Mouse (Mus musculus) forebrain, postnatal 0 days (tissue): Measurements from ENCODE around the gene Gm13283. TPM values are rescaled to one million over a fixed set of nuclear protein-coding genes. Genes with fewer than 3 reads are reported as not detected.
A peak's percentile ranks its signal among the peaks of the same experiment; 100 is the strongest.
"Not testable (repeated sequence)": the region's sequence is repeated elsewhere in the genome, so short reads cannot be mapped to it uniquely, and the experiment has no call there.

ENCODE experiments used
- ATAC-seq: fragments of 200-750 bp; cut with Nextera tagmentation; 2 replicates; pipeline ENCODE4 v1.8.0; 2017; ENCODE audit warnings: mild to moderate bottlenecking, moderate library complexity
- DNase-seq: peaks from one replicate; pipeline ENCODE4 v3.0.0-alpha.2; 2015
- H3K27ac ChIP-seq: fragments of 300-500 bp; sonication (generic); 2 replicates; pipeline ENCODE4 v1.5.1; 2014; ENCODE audit warnings: low read depth, mild to moderate bottlenecking, antibody characterized with exemption, low read length, moderate library complexity, mixed read lengths
- H3K27me3 ChIP-seq: fragments of 300-500 bp; sonication (generic); 2 replicates; pipeline ENCODE4 v1.6.1; 2014; ENCODE audit warnings: mild to moderate bottlenecking, low read length, mixed read lengths; ENCODE audit not compliant: insufficient read depth
- H3K36me3 ChIP-seq: fragments of 300-500 bp; sonication (generic); 2 replicates; pipeline ENCODE4 v1.6.1; 2014; ENCODE audit warnings: mild to moderate bottlenecking, moderate library complexity; ENCODE audit not compliant: insufficient read depth
- H3K4me1 ChIP-seq: fragments of 300-500 bp; sonication (generic); 2 replicates; pipeline ENCODE4 v1.6.1; 2014; ENCODE audit warnings: antibody characterized with exemption; ENCODE audit not compliant: insufficient read depth
- H3K4me2 ChIP-seq: fragments of 300-500 bp; sonication (generic); 2 replicates; pipeline ENCODE4 v1.6.1; 2014; ENCODE audit warnings: low read depth, mild to moderate bottlenecking, moderate library complexity
- H3K4me3 ChIP-seq: fragments of 300-500 bp; sonication (generic); 2 replicates; pipeline ENCODE4 v1.5.1; 2014; ENCODE audit warnings: low read depth, low read length, mixed read lengths
- H3K9ac ChIP-seq: fragments of 300-500 bp; sonication (generic); 2 replicates; pipeline ENCODE4 v1.6.1; 2014; ENCODE audit warnings: mild to moderate bottlenecking
- H3K9me3 ChIP-seq: fragments of 300-500 bp; sonication (generic); 2 replicates; pipeline ENCODE4 v1.6.1; 2016; ENCODE audit warnings: low read length
- CTCF ChIP-seq: sonication (generic); IDR thresholded peaks from 2 replicates; pipeline ENCODE4 v1.5.1; 2016; ENCODE audit warnings: antibody characterized with exemption, control low read depth, low read depth
- WGBS: fragments of 180-500 bp; shearing (Covaris S2); extraction: QIAGEN DNeasy Blood & Tissue Kit; methylation state at CpG from one replicate; pipeline ENCODE4 v1.1.7; 2014; 5-methylcytosine and 5-hydroxymethylcytosine counted together
- polyA plus RNA-seq: library from polyadenylated mRNA; unstranded; fragments of >200 nt; fragmentation: Nextera tagmentation; extraction: Ambion mirVana; gene quantifications from 2 replicates; pipeline ENCODE4 v1.2.1, GENCODE M21; 2015
- total RNA-seq: library from RNA; depleted of rRNA; stranded (reverse); fragments of >200 nt; gene quantifications from 2 replicates; pipeline ENCODE4 v1.2.3, GENCODE M21; 2014

Gene Gm13283
- total and polyA plus RNA-seq, 2 experiments from 2014 or later, result not detected

GRCm38 (mm10) chr4:88788402-88788801 lies 28.5 kb downstream of the Gm13283 start, which contains the start of gene Gm13277:
TSS of gene Gm13277 (plus strand) at chr4:88788632.
- H3K9ac ChIP-seq, H3K27me3 ChIP-seq, H3K4me2 ChIP-seq, H3K27ac ChIP-seq, ATAC-seq, H3K4me3 ChIP-seq, H3K9me3 ChIP-seq, DNase-seq, H3K36me3 ChIP-seq, H3K4me1 ChIP-seq: not testable (repeated sequence)
- TF ChIP-seq CTCF, result peak; percentile 62
- WGBS, result no CpG with 5 or more reads among the region's 28 CpGs

DNA sequence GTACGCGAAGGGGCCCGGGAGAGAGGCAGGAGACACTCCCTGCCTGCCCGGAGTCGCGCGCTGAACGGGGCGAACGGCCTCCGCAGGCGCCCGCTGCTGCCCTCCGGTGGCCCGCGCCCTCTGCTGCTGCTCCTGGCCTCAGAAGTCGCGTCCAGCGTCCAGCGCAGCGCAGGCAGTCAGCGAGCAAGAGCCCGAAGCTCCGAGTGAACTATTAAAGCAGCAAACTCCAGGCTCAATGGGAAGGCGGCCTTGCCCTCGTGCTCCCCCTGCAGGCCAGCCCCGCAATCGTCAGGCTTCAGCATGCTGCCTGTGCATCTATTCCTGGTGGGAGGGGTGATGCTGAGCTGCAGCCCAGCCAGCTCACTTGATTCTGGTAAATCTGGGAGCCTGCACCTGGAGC lies 31.3 kb downstream of the Gm13283 start, which contains the start of gene Gm13278:
TSS of gene Gm13278 (plus strand) at position 301 of the 400 bp plus-strand sequence.
- H3K9me3 ChIP-seq, H3K4me2 ChIP-seq, H3K4me1 ChIP-seq, DNase-seq, H3K27me3 ChIP-seq, H3K27ac ChIP-seq, H3K9ac ChIP-seq, H3K4me3 ChIP-seq, H3K36me3 ChIP-seq, ATAC-seq: not testable (repeated sequence)
- WGBS, result no CpG with 5 or more reads among the region's 28 CpGs

GRCm38 (mm10) chr4:88793936-88794675 lies 34.2 kb downstream of the Gm13283 start, which contains the start of gene Gm13275:
TSS of gene Gm13275 (plus strand) at chr4:88794487.
- H3K9me3 ChIP-seq, ATAC-seq, H3K4me3 ChIP-seq, H3K9ac ChIP-seq, H3K4me2 ChIP-seq, H3K27me3 ChIP-seq, H3K27ac ChIP-seq, H3K4me1 ChIP-seq, H3K36me3 ChIP-seq, DNase-seq: not testable (repeated sequence)
- TF ChIP-seq CTCF, result peak; percentile 43
- WGBS, result 7% methylated on average over 10 of the region's 52 CpGs

GRCm38 (mm10) chr4:88797097-88797496 lies 37.2 kb downstream of the Gm13283 start, which contains the start of gene Gm13279:
TSS of gene Gm13279 (plus strand) at chr4:88797397.
- not testable (repeated sequence) for H3K36me3 ChIP-seq, H3K27me3 ChIP-seq, ATAC-seq, DNase-seq, H3K27ac ChIP-seq, H3K4me2 ChIP-seq, H3K4me3 ChIP-seq, H3K9me3 ChIP-seq, H3K9ac ChIP-seq, H3K4me1 ChIP-seq
- WGBS, result no CpG with 5 or more reads among the region's 28 CpGs

DNA sequence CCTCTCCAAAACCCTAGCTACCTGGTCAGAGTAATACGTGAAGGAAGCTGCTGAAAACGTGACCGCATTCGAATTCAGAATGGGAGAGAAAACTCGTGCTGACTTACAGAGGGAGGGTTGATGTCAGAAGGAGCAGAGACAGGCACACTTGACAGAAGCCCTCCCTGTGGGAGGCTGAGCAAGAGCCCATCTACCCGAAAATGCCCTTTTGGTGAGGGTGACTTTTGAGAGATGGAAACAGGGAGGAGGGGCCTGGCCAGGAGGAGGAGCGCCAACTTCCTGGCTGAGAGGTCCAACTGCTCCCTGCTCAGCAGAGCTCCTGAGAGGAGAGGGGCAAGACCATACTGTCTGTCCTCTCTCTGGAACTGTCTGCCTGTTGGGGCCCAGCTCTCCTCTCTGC lies 39.4 kb downstream of the Gm13283 start, which contains the start of gene Gm13285:
TSS of gene Gm13285 (plus strand) at position 301 of the 400 bp plus-strand sequence.
- not testable (repeated sequence) for H3K4me1 ChIP-seq, DNase-seq, H3K9ac ChIP-seq, H3K9me3 ChIP-seq, H3K27me3 ChIP-seq, ATAC-seq, H3K4me2 ChIP-seq, H3K36me3 ChIP-seq, H3K27ac ChIP-seq, H3K4me3 ChIP-seq
- WGBS, result 12% methylated on average over 3 of the region's 7 CpGs

DNA sequence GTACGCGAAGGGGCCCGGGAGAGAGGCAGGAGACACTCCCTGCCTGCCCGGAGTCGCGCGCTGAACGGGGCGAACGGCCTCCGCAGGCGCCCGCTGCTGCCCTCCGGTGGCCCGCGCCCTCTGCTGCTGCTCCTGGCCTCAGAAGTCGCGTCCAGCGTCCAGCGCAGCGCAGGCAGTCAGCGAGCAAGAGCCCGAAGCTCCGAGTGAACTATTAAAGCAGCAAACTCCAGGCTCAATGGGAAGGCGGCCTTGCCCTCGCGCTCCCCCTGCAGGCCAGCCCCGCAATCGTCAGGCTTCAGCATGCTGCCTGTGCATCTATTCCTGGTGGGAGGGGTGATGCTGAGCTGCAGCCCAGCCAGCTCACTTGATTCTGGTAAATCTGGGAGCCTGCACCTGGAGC lies 43.0 kb downstream of the Gm13283 start, which contains the start of gene Gm13287:
TSS of gene Gm13287 (plus strand) at position 301 of the 400 bp plus-strand sequence.
- not testable (repeated sequence) for H3K9ac ChIP-seq, H3K27ac ChIP-seq, H3K9me3 ChIP-seq, H3K27me3 ChIP-seq, H3K4me2 ChIP-seq, H3K36me3 ChIP-seq, H3K4me1 ChIP-seq, H3K4me3 ChIP-seq, DNase-seq, ATAC-seq
- no CpG with 5 or more reads among the region's 29 CpGs for WGBS

DNA sequence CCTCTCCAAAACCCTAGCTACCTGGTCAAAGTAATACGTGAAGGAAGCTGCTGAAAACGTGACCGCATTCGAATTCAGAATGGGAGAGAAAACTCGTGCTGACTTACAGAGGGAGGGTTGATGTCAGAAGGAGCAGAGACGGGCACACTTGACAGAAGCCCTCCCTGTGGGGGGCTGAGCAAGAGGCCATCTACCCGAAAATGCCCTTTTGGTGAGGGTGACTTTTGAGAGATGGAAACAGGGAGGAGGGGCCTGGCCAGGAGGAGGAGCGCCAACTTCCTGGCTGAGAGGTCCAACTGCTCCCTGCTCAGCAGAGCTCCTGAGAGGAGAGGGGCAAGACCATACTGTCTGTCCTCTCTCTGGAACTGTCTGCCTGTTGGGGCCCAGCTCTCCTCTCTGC lies 45.3 kb downstream of the Gm13283 start, which contains the start of gene Gm13288:
TSS of gene Gm13288 (plus strand) at position 301 of the 400 bp plus-strand sequence.
- not testable (repeated sequence) for H3K36me3 ChIP-seq, H3K9ac ChIP-seq, H3K9me3 ChIP-seq, H3K4me3 ChIP-seq, DNase-seq, H3K27me3 ChIP-seq, H3K4me1 ChIP-seq, ATAC-seq, H3K27ac ChIP-seq
- H3K4me2 ChIP-seq, result peak within 1 kb of the TSS; percentile 45
- no CpG with 5 or more reads among the region's 8 CpGs for WGBS

DNA sequence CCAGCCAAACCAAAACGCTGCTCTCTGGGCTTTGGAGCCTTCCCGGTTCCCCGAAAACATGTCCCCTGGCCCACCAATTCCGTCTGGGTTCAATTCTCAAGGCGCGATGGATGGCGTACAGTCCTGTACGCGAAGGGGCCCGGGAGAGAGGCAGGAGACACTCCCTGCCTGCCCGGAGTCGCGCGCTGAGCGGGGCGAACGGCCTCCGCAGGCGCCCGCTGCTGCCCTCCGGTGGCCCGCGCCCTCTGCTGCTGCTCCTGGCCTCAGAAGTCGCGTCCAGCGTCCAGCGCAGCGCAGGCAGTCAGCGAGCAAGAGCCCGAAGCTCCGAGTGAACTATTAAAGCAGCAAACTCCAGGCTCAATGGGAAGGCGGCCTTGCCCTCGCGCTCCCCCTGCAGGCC lies 45.8 kb downstream of the Gm13283 start:
- not testable (repeated sequence) for H3K9me3 ChIP-seq, H3K4me3 ChIP-seq, H3K36me3 ChIP-seq, H3K27ac ChIP-seq, H3K9ac ChIP-seq, ATAC-seq, DNase-seq, H3K27me3 ChIP-seq, H3K4me1 ChIP-seq
- H3K4me2 ChIP-seq, result peak overlapping the region; percentile 45
- WGBS, result 0% methylated on average over 6 of the region's 34 CpGs
